Mouse (Mus musculus): ENCODE measurements around the gene Ceacam2.
"Not testable (repeated sequence)": the region's sequence is repeated elsewhere in the genome, so short reads cannot be mapped to it uniquely, and the experiment has no call there.

Ceacam2 gene

DNA sequence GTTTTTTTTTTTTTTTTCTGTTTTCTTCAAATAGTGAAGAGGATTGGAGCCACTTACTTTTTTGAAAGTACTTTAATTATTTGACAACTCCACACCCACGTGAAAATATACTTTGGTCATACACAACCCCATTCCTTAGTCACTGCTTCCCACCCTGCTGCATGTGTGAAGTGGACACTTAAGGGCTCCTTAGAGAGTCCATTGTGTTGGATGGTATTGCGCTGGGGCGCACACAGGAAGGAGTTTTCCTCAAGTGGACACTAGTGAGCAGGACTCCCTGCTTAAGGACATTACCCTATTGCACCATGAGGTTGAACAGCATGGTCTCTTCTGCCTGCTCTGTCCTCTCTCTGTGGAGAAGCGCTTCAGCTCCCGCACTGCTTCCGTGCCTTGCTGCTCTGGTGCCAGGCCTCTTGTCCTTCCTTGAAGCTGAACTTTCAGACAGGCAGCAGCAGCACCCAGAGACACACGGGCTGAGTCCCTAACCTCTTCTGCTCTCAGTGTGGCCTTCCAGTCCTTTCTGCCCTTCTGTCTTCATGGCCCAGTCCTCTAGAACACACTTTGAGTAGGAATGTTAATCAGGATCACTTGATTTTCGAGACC lies 56.4 kb downstream of the Ceacam2 start:
- no peak for DNase-seq (ENCODE audit: low spot score)

DNA sequence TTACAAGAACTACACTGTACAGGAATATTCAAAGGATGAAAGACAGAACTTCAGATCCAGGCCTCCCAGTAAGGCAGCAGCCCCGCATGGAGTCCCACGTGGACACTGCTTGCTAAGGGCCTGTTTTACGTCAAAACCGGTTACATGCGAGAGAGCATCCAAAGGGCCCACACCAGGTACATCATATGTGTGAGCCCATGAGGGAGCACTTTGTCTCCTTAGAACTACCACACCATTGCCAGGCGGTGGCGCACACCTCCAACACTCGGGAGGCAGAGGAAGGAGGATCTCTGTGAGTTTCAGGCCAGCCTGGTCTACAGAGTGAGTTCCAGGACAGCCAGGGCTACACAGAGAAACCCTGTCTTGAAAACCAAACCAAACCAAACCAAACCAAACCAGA lies 58.9 kb downstream of the Ceacam2 start:
- not testable (repeated sequence) for DNase-seq (ENCODE audit: low spot score)

DNA sequence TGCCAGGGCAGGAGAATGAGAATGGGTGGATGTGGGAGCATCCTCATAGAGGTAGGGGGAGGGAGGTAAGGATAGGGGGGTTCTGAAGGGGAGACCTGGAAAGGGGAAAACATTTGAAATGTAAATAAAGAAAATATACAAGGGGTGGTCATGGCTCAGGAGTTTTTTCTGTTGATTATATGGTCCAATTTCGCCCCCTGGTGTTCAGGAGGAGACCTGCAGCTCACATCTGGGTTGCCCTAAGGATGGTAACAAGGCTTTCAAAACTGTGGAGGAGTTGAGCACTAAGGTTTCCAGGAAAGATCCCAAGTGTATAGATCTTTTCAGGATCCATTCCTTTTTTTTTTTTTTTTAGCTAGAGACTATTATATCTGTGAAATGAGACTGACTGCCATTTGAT lies 60.2 kb downstream of the Ceacam2 start:
- no peak for DNase-seq (ENCODE audit: low spot score)

DNA sequence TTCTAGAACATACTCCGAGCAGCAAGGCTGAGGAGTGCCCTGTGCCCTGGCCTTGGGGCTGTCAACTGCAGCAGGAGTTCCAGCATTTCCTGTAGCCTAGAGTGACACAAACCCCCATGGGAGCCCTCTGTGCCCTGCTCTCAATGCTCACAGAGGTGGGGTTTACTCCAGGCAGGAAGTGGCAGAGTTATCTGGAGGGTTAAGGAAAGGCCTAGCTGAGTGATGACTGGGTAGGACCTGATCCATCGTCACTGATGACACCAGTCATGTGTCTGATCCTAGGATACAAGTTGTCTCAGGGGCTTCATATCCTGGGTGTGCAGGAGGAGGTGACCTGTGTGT lies 61.9 kb downstream of the Ceacam2 start:
- not testable (repeated sequence) for DNase-seq (ENCODE audit: low spot score)

DNA sequence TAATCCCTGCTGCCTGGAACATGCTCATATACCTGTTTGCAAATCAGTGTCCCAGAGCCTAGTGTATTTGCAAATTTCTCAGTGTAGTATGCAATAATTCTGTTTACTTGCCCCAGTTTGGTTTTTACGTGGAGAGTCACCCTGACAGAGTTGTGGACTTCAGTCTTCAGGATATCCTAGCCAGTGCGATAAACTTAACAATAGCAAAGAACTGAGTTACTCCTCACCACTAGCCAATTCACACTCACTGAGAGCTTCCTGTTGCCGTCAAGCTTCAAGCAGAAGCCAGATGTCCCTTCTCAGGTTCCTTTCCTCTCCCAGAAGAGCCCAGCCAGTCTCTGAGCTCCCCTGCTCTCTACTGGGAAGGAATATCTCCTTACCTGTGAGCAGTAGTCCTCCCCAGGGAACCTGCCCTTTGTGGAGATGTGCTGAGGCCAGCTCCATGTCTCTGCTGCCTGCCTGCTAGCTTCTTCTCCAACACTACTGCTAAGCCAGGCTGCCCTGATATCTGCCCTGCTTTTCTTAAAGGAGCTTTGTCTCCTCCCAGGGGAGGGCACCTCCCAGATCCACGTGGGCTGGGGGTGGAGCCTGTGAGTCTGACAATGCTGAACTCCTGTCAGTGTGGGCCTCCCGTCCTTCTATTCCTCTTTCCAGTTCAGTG lies 62.4 kb downstream of the Ceacam2 start, which contains the start of gene Ceacam1:
TSS of gene Ceacam1 (minus strand) at position 513 of the 661 bp plus-strand sequence.
- DNase-seq (ENCODE audit: low spot score): not testable (repeated sequence)

DNA sequence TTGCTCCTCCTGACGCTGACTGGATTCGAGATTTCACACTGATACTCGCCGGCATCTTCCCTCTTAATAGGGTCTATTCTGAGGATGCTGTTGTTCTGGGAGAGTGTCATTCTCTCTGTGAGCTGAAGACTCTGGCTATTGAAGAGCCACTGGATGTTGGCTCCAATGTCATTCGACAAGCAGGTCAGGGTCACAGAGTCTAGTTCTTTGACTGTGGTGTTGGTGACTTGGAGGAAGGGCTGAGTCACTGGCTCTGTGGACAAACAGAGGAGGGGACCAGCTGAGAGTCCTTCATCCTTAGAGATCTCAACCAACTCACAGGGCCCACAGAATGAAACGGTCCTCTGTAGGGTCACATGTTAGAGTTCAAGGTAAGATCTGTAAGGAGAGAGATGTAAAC lies 67.8 kb downstream of the Ceacam2 start:
- DNase-seq (ENCODE audit: low spot score): not testable (repeated sequence)
